Mouse (Mus musculus) urinary bladder, postnatal 36 days (tissue): ENCODE results near the gene Gm3839.
A peak's percentile ranks its signal among the peaks of the same experiment; 100 is the strongest.
"Not testable (repeated sequence)": the region's sequence is repeated elsewhere in the genome, so short reads cannot be mapped to it uniquely, and the experiment has no call there.

Source experiments
- DNase-seq, 2 experiments: peaks; one replicate each; pipeline ENCODE4 v3.0.0; 2022; ENCODE audit warnings: low spot score in 2 of 2, mixed read lengths in 1 of 2

The Gm3839 gene

DNA sequence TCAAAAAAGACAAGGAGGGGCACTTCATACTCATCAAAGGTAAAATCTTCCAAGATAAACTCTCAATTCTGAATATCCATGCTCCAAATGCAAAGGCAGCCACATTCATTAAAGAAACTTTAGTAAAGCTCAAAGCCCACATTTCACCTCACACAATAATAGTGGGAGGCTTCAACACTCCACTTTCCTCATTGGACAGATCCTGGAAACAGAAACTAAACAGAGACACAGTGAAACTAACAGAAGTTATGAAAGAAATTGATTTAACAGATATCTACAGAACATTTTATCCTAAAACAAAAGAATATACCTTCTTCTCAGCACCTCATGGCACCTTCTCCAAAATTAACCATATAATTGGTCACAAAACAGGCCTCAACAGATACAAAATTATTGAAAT lies at the start of gene Gm3839:
Gene Gm3839 (minus strand): TSS at position 101 of the 400 bp plus-strand sequence.
- not testable (repeated sequence) for DNase-seq

- no peak for DNase-seq
These were observed 49.1 kb upstream of the Gm3839 start for GRCm38 (mm10) chr14:11405661-11406060.

DNA sequence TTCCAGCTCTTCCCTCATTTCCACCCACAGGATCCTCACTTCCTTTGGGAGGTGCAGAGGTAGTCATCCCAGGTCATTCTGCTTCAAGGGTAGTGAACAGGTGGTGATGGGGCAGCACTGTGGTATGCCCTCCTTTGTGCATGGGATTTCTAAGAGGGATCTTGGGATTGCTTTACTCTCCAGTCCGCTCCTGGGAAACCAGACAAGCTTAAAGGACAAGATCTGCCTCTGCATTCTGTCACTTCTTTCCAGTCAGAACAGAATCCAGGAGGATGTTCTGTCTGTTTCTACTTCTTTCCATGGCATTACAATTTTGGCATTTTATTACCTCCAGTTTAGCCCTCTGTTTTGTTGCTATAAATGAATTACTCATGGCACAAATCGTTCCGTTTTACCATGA lies 21.3 kb upstream of the Gm3839 start:
- no peak for DNase-seq

GRCm38 (mm10) chr14:11375225-11375624 lies 18.7 kb upstream of the Gm3839 start:
- no peak for DNase-seq

- DNase-seq = no peak
These were observed 10.4 kb downstream of the Gm3839 start for GRCm38 (mm10) chr14:11346086-11346485.

GRCm38 (mm10) chr14:11329993-11330392 lies 26.5 kb downstream of the Gm3839 start:
- DNase-seq = no peak

GRCm38 (mm10) chr14:11307079-11307478 lies 49.4 kb downstream of the Gm3839 start:
- DNase-seq = peak in 1 of 2 experiments; percentile 5

- not testable (repeated sequence) for DNase-seq
These were observed 68.6 kb downstream of the Gm3839 start for GRCm38 (mm10) chr14:11287956-11288355.

- DNase-seq = no peak
These were observed 99.3 kb downstream of the Gm3839 start for GRCm38 (mm10) chr14:11257161-11257705.

DNA sequence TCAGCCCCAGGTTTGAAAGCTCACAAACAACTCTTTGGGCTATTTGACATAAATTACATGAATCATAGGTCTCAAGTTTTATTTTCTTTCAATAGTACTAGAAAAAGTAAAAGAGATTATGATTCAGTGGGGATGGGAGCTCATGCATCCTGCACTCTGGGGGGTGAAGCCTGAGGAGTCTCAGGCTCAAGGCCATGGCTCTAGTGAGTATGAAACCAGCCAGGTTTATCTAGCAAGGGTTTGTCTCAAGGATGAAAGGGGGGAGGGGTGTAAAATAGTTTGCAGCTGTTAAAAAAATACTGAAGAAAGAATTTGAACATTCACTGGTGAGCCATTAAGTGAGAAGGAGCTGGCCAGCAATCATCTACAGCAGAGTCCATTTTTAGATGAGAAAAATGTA lies 108.5 kb downstream of the Gm3839 start:
- no peak for DNase-seq

DNA sequence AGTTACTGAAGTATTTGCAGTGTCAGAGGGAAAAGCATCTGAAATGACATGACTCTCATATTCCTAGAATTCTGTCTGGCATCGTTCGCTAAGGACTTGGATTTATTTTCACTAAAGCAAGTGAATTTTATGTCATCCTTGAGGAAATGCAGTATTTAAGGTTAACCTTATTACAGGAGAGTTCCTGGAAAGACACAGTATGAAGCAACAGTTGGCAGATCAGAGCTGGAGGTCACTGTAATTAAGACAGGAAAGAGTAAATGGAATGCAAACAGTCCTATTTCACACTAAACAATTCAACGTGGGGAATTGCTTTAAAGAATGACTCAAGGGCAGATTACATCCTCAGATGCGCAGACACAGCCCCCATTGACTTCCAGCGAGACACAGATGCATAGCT lies 112.0 kb downstream of the Gm3839 start:
- no peak for DNase-seq

- no peak for DNase-seq
These were observed 124.4 kb downstream of the Gm3839 start for GRCm38 (mm10) chr14:11232086-11232485.
